Mouse (Mus musculus): ENCODE data around the gene C1qc.
A peak's percentile ranks its signal among the peaks of the same experiment; 100 is the strongest.

Gene C1qc

GRCm38 (mm10) chr4:136895861-136896260, 3.0 kb upstream of the C1qc start:
- no peak for DNase-seq (ENCODE audit: low spot score)

- DNase-seq (ENCODE audit: low spot score) = no peak
Measured at GRCm38 (mm10) chr4:136894821-136895220, 2.0 kb upstream of the C1qc start.

DNA sequence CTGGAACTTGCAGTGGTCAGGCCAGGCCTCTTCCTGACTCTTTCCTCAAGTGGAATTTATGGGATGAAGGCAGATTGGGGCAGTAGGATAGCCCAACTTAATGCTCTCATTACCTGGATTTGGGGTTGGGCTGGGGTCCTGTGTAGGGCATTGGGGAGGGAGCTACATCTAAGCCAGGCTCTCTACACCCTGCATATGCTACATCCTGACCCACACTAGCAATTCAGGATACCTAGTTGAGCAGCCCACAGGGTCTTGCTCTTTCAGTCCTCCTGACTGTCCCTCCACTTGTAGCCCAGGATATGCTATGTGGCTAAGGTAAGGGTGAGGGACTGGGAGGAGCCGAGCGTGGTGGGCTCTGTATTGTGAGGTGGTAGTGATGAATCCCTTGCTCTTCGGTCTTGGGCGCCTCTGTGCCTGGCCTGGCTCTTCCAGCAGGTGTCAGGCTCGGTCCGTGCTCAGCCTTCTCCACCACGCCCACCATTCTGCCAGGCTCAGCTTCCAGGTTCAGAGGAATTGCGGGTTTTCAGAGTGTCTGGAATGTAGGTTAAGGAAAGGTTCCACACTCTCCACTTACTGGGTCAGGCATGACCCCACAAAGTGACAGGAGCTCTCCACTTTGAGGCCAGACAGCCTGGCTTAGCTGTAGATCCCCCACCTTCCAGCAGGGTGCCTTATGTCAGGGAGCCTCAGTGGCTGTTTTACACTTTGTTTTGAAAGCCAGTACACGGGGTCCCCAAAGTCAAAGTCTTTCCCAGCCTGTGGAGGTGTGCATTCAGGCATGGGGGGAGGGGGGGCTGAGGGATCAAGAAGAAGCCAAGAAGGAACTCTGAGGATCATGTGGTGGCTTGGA, 1.1 kb upstream of the C1qc start:
- peak; percentile 78 for DNase-seq (ENCODE audit: low spot score)

DNA sequence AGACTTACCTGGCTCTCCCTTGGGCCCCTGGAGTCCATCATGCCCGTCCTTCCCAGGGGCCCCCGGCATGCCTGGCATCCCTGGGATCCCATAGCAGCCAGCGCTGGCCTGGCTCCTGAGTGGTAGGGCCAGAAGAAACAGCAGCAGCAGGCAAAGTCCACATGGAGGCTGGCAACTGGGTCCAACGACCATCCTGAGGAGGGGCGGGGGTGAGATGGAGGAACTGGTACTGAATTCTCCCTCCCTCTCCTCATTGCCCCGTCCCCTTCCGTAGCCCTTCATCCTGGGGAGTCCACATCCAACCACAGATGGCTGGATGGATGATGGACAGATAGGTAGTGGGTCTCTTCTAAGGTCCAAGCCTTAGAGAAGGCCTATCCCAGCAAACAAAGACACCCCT, 494 bp downstream of the C1qc start:
- no peak for DNase-seq (ENCODE audit: low spot score)

DNA sequence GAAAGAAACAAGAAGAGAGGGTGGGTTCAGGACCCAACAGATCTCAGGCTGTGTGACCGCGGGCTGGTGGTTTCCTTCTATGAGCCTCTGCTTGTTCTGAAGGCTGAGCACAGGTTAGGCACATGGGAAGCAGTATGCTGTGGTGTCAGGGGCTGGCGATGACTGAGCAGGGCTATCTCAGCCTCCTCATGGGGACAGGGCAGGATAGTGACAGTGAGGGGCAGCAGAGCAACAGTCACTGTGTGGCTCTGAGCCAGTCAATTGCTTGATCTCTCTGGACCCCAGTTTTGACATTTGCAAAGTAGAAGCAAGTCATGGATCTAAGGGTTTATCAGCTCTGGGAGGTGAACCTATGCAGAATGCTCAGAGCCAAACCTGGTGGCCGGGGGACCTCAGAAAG, 1.8 kb downstream of the C1qc start:
- DNase-seq (ENCODE audit: low spot score) = no peak

DNA sequence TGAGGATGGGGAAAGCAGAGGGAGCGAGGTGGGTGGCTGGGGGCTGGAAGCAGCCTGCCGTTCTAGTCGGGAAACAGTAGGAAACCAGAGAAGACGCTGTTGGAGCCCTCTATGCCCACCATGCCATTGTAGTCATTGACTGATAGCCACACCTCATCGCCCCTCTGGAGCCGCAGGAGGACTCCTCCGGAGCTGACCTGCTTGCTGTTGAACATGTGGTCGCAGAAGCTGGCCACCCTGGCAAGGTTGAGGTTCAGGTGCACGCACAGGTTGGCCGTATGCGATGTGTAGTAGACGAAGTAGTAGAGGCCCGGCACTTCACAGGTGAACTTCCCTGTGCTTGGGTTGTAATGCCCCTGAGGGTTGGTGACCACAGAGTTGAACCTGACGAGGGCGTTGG, 2.9 kb downstream of the C1qc start:
- DNase-seq (ENCODE audit: low spot score) = no peak

- no peak for DNase-seq (ENCODE audit: low spot score)
Measured at GRCm38 (mm10) chr4:136887714-136888113, 5.2 kb downstream of the C1qc start.

- no peak for DNase-seq (ENCODE audit: low spot score)
Measured at GRCm38 (mm10) chr4:136886101-136886500, 6.8 kb downstream of the C1qc start, which contains the start of gene C1qb. TSS of gene C1qb (minus strand) at chr4:136886187.

DNA sequence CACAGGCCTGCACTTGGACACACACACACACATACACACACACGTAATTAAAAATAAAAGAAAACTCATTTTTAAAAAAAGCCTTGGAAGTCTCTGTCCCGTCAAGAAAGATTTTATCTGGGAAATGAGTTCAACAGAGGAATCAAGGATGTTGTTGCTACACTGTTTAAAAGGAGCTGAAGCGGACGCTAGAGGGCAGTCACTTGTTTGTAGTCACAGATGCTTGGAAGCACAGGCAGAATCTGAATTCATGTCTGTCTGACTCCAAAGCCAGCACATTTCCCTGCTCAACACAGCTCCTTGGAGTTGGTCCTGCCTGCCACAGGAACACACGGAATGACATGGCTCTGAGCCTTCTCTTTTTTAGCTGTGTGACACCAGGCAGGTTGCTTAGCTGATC, 14.3 kb downstream of the C1qc start:
- DNase-seq (ENCODE audit: low spot score) = peak; percentile 71

GRCm38 (mm10) chr4:136878171-136878570, 14.7 kb downstream of the C1qc start:
- peak; percentile 22 for DNase-seq (ENCODE audit: low spot score)

- DNase-seq (ENCODE audit: low spot score) = peak; percentile 71
Measured at GRCm38 (mm10) chr4:136876971-136877370, 15.9 kb downstream of the C1qc start.

DNA sequence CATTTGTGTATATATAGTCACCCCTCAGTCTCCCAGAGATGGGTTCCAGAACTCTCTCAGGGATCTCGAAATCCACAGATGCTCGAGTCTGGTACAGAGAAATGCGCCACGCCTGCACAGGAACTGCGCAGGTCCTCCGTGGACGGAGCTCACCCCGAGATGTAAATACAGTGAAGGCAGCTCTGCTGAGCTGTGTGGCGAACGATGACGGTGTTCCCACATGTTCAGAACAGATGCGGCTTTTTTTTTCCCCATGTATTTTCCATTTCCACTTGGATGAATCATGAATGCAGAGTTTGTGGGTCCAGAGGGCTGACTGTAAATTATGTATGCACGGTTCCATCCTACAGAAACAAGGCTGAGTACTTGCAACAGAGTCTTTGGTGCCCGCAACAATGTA, 17.9 kb downstream of the C1qc start:
- DNase-seq (ENCODE audit: low spot score) = no peak

GRCm38 (mm10) chr4:136868371-136868770, 24.5 kb downstream of the C1qc start:
- DNase-seq (ENCODE audit: low spot score) = no peak

DNA sequence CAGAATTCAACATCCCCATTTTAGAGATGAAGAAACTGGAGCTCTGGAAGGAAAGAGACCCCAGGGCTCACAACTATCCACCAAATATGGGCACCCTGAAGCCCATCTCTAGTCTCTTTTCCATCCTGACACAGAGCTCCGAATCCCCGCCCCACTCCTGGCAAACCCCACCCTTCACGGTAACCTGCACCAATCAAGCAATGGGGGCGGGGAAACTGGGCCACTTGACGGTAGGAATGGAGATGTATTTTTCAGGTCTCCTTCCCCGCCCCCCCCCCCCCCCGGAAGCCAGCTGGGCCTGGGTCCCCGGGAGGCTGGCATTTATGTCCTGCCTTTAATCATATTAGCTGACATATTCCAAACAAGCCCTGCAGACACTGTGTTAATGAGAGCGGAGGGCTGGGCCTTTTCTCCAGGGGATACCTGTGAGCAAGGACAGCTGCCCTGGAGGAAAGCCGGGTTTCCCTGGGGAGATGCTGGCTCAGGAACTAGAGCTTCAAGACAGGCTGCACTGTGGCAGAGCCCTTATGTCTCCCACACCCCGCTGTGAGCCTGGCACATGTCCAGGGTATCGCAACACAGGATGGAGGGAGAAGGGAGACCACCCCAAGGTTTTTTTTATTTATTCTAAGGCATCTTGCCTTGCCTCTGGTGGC, 25.0 kb downstream of the C1qc start:
- DNase-seq (ENCODE audit: low spot score) = peak; percentile 55

DNA sequence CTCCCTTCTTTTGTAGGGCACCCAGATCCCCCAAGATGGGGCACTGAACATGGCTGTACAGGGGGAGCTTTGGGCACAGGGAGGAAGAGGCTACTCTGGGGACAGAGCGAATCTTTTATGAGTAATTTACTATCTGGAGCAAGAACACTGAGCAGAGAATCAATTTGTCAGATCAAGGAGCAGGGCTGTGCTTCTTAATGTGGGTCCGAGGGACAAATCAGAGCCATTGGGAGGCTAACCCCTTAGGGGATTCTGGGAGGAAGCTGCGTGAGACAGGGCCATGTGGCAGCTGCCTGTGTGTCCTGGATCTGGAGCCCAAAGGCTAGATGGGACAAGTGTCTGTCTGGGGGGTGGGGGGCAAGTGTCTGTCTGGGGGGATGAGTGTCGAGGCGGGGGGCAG, 27.3 kb downstream of the C1qc start:
- DNase-seq (ENCODE audit: low spot score) = peak; percentile 29

GRCm38 (mm10) chr4:136864751-136865470, 28.0 kb downstream of the C1qc start:
- peak; percentile 87 for DNase-seq (ENCODE audit: low spot score)

- no peak for DNase-seq (ENCODE audit: low spot score)
Measured at GRCm38 (mm10) chr4:136863517-136863916, 29.3 kb downstream of the C1qc start.

DNA sequence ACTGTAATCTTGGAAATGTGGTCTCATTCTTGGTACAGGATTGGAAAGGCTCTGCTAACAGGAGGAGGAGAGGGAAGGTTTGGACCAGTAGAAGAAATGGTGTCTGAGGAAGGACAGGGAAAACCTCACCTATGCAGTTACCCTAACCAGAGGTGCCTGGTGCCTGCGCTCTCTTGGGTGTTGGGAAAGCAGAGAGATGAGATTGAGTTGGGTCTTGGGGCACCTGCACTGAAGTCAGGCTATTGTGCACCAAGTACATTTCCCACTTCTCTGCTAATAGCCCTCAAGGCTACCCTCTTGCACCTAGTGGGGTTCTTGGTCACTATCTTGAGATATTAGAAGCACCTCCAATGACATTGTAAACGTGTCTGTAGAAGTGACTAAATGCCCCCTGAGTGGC, 30.5 kb downstream of the C1qc start:
- no peak for DNase-seq (ENCODE audit: low spot score)

- peak; percentile 50 for DNase-seq (ENCODE audit: low spot score)
Measured at GRCm38 (mm10) chr4:136861806-136862205, 31.1 kb downstream of the C1qc start.

DNA sequence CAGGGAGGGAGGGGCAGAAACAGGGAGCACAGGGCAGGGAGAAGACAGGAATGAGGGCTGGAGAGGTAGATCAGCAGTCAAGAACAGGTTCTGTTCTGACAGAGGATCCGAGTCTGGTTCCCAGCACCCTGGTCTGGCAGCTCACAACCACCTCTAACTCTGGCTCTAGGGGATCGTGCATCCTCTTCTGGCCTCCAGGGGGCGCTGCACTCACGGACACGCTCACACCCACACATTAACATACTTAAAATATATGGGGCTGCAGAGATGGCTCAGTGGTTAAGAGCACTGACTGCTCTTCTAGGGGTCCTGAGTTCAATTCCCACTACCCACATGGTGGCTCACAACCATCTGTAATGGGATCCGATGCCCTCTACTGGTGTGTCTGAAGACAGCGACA, 32.8 kb downstream of the C1qc start:
- DNase-seq (ENCODE audit: low spot score) = no peak

DNA sequence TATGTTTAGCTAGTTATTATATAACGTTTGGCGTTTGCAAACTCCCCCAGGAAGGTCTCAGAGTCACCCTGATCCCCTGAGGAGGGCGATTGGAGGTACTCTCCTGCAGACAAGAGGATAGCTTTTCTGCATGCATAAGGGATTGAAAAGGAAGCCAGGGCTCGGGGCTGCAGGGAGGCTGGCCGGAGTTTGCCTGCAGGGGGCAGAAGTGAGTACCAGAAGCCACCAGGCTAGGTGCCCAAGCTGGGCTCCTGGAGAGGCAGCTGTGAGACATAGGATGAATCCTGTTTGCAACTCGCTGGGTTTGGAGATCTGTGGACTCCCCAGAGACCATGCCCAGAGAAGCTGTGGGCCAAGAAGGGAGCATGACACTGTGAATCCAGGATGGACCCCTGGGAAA, 37.8 kb downstream of the C1qc start:
- DNase-seq (ENCODE audit: low spot score) = peak; percentile 35

DNA sequence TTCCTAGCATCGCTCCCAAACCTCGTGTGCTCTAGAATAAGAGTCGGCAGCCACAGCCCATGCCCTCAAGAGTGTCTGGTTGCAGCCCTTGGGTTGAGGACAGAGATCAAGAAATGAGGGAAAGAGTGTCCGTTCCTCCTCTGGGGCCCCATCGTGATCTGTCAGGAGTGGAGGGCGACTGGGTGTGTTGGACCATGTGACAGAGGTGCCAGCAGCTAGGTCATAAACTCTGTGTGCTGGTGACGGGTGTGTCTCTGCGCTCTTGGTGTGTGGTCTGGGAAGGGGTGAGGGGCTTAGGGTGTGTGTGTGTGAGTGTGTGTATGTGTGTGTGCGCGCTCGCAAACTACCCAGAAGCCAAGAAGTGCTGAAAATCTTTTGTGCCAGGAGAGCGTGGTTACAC, 39.9 kb downstream of the C1qc start:
- DNase-seq (ENCODE audit: low spot score) = no peak

- no peak for DNase-seq (ENCODE audit: low spot score)
Measured at GRCm38 (mm10) chr4:136852119-136852518, 40.7 kb downstream of the C1qc start.

Data from embryo, embryonic 10 days (tissue).